Mouse (Mus musculus) forebrain, embryonic 11.5 days (tissue): ENCODE measurements around the gene Ninl. TPM values are rescaled to one million over a fixed set of nuclear protein-coding genes. Genes with fewer than 3 reads are reported as not detected.

Source experiments
- ATAC-seq: fragments of 200-750 bp; cut with Nextera tagmentation; replicated peaks from 2 replicates; pipeline ENCODE4 v1.8.0; 2017; ENCODE audit warnings: moderate TSS enrichment; ENCODE audit not compliant: low FRiP score
- DNase-seq: peaks from one replicate; pipeline ENCODE4 v3.0.0-alpha.2; 2017; ENCODE audit warnings: low spot score
- H3K27ac ChIP-seq: fragments of 300-500 bp; sonication (generic); 2 replicates; pipeline ENCODE4 v1.5.1; 2014; ENCODE audit warnings: low read depth, low read length
- H3K27me3 ChIP-seq: fragments of 300-500 bp; sonication (generic); 2 replicates; pipeline ENCODE4 v1.6.1; 2014; ENCODE audit warnings: mild to moderate bottlenecking, low read length, mixed read lengths; ENCODE audit not compliant: control insufficient read depth, insufficient read depth
- H3K36me3 ChIP-seq: fragments of 300-500 bp; sonication (generic); 2 replicates; pipeline ENCODE4 v1.6.1; 2014; ENCODE audit warnings: mild to moderate bottlenecking, low read length, moderate library complexity, mixed read lengths; ENCODE audit not compliant: control insufficient read depth, insufficient read depth
- H3K4me1 ChIP-seq: fragments of 300-500 bp; sonication (generic); replicated peaks from 2 replicates; pipeline ENCODE4 v1.6.1; 2014; ENCODE audit warnings: low read length, mixed read lengths; ENCODE audit not compliant: control insufficient read depth, insufficient read depth
- H3K4me2 ChIP-seq: fragments of 300-500 bp; sonication (generic); 2 replicates; pipeline ENCODE4 v1.6.1; 2014; ENCODE audit warnings: low read depth, mild to moderate bottlenecking, low read length, moderate library complexity, mixed read lengths; ENCODE audit not compliant: severe bottlenecking
- H3K4me3 ChIP-seq: fragments of 300-500 bp; sonication (generic); 2 replicates; pipeline ENCODE4 v1.5.1; 2014; ENCODE audit warnings: low read depth, low read length
- H3K9ac ChIP-seq: fragments of 300-500 bp; sonication (generic); 2 replicates; pipeline ENCODE4 v1.6.1; 2014; ENCODE audit warnings: low read length
- H3K9me3 ChIP-seq: fragments of 300-500 bp; sonication (generic); 2 replicates; pipeline ENCODE4 v1.6.1; 2016; ENCODE audit warnings: low read length, mixed read lengths; ENCODE audit not compliant: control insufficient read depth
- WGBS: fragments of 180-500 bp; shearing (Covaris S2); extraction: QIAGEN DNeasy Blood & Tissue Kit; methylation state at CpG from one replicate; pipeline ENCODE4 v1.1.7; 2014; 5-methylcytosine and 5-hydroxymethylcytosine counted together
- polyA plus RNA-seq: library from polyadenylated mRNA; unstranded; fragments of >200 nt; fragmentation: Nextera tagmentation; extraction: Ambion mirVana; gene quantifications from 2 replicates; pipeline ENCODE4 v1.2.1, GENCODE M21; 2014

Gene Ninl
- polyA plus RNA-seq, 1 experiment from 2014 or later: 26.7 TPM

GRCm38 (mm10) chr2:151034435-151034834, 4.7 kb downstream of the Ninl start:
- DNase-seq: no peak
- no peaks in the 10 kb centered on the region; the same call in 1 of the 2 replicates for H3K36me3 ChIP-seq
- no peak for ATAC-seq
- WGBS: 90% methylated on average over 3 of the region's 3 CpGs
- no peak overlapping the region for H3K4me3 ChIP-seq
- H3K9ac ChIP-seq: no peak overlapping the region
- H3K9me3 ChIP-seq: no peaks in the 10 kb centered on the region
- H3K27me3 ChIP-seq: no peaks in the 10 kb centered on the region
- peaks cover 6% of the 10 kb centered on the region; the same call in 1 of the 2 replicates for H3K4me1 ChIP-seq
- H3K27ac ChIP-seq: no peak overlapping the region
- no peak overlapping the region for H3K4me2 ChIP-seq

DNA sequence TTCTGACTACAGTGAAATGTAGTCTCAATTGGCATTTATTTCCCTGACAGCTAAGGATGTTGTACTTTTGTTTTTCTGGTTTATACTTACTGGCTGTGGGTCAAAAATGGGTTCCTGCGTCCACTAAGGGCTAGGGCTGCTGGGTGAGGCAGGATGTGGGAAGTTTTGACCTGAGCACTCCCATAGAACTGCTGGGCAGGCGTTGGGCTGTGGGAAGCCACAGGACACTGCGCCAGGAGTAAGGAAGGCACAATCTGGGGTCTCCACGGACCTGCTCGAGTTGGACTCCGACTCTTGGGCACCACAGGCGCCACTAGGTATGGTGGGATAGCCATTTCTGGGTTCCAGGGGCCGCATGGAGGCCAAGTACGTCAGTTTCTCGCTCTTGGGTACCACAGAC, 18.0 kb downstream of the Ninl start:
- no peak overlapping the region for H3K4me3 ChIP-seq
- DNase-seq: no peak
- H3K4me2 ChIP-seq: no peak overlapping the region
- ATAC-seq: no peak
- H3K9me3 ChIP-seq: no peaks in the 10 kb centered on the region
- H3K9ac ChIP-seq: no peak overlapping the region
- H3K36me3 ChIP-seq: no peaks in the 10 kb centered on the region
- WGBS: 90% methylated on average over 10 of the region's 10 CpGs
- no peaks in the 10 kb centered on the region for H3K4me1 ChIP-seq
- no peak overlapping the region for H3K27ac ChIP-seq
- no peaks in the 10 kb centered on the region for H3K27me3 ChIP-seq

DNA sequence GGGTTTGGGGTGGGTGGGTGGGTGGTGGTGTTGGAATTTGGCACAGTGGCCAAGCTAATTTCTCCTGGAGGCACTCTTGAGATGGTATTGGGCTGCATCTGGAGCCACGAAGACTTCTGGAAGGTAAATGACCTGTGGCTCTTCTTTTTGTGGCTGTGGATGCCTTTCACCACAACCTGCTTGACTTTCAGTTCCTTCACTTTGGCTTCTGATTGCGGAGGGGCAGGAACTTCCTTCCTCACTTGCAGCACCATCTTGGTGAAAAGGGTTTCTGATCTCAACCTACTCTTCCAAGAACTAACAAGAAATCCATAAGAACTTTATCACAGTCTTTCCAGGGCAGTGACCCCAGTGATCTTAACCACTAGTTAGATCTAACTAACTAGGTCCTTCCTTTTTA, 23.9 kb downstream of the Ninl start:
- Histone ChIP-seq H3K27me3 (no peaks in the 10 kb centered on the region), H3K9ac (no peak overlapping the region), H3K4me1 (no peaks in the 10 kb centered on the region), H3K4me3 (no peak overlapping the region), H3K27ac (no peak overlapping the region), H3K9me3 (no peaks in the 10 kb centered on the region), H3K36me3 (no peaks in the 10 kb centered on the region), H3K4me2 (no peak overlapping the region)
- DNase-seq (no peak), ATAC-seq (no peak)
- WGBS: 78% methylated on average over 2 of the region's 2 CpGs

- ATAC-seq (no peak), DNase-seq (no peak)
- no peak overlapping the region for H3K9ac ChIP-seq
- no peaks in the 10 kb centered on the region for H3K27me3 ChIP-seq
- H3K4me3 ChIP-seq: no peak overlapping the region
- WGBS: 73% methylated on average over 1 of the region's 1 CpGs
- no peaks in the 10 kb centered on the region for H3K36me3 ChIP-seq
- no peak overlapping the region for H3K4me2 ChIP-seq
- no peaks in the 10 kb centered on the region for H3K4me1 ChIP-seq
- no peak overlapping the region for H3K27ac ChIP-seq
- no peaks in the 10 kb centered on the region for H3K9me3 ChIP-seq
Measured at GRCm38 (mm10) chr2:151011273-151011672, 27.9 kb downstream of the Ninl start.

DNA sequence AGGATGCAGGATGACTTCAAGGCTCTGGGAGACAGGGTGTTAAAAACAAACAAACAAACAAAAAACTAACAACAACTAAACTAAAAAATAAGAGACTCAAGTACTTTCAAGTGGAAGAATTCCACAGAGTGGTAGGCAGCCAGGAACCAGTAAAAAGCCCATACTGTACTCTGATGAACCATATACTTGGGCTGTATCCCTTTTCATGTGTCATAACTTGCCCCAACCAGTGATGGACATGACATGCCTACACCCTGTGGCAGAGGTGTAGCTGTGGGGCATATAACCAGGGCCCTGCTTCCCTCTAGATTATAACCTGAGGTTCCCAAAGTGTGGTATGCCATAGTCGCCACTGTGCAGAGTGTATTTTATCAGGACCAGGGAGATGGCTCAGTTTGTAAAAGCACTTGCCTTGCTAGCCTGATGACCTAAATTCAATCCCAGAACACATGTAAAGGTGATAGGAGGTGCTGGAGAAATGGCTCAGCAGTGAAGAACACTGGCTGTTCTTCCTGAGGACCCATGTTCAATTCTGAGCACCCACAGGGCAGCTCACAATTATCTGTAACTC, 29.6 kb downstream of the Ninl start:
- WGBS: 93% methylated on average over 1 of the region's 1 CpGs

DNA sequence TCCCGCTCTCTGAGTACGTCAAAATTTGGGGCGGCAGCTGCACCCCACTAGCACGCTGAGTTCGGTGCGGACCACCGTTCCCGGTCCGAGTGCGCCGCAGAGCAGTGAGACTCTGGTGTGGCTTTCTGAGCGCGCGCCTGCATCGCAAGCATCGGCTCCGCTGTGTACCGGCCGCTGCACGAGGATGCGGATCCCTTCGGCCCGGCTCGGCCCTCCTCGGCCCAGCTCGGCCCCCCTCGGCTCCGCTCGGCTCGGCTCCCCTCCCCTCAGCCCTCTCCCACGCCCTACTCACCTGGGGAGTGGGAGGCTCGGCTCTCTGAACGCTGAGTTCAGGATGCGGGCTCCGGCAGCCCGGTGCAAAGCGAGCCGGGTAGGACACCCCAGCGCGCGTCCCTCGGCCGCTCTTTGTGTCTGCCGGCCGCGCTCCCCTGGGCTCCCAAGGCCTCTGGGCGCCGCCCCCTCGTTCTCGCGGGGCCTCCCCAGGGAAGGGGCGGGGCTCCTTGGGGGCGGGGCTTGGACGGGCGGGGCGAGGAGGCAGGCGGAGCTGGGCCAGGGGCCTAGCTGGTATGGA, 30.2 kb downstream of the Ninl start:
- under 1% methylated on average over 52 of the region's 57 CpGs for WGBS
- peak overlapping the region; percentile 70 for H3K27ac ChIP-seq

More for the DNA sequence above, 29.6 kb downstream of the Ninl start:
- H3K27ac ChIP-seq: no peak overlapping the region
- no peaks in the 10 kb centered on the region for H3K36me3 ChIP-seq
- H3K27me3 ChIP-seq: no peaks in the 10 kb centered on the region
- H3K9me3 ChIP-seq: no peaks in the 10 kb centered on the region
- H3K4me1 ChIP-seq: no peaks in the 10 kb centered on the region
- H3K9ac ChIP-seq: peak overlapping the region; percentile 87
- H3K4me3 ChIP-seq: peak overlapping the region; percentile 68
- H3K4me2 ChIP-seq: peak overlapping the region; percentile 74; the same call in 1 of the 2 replicates
- DNase-seq (no peak), ATAC-seq (peak; percentile 66)

GRCm38 (mm10) chr2:151008517-151008932, 30.7 kb downstream of the Ninl start:
- H3K36me3 ChIP-seq: no peaks in the 10 kb centered on the region
- DNase-seq: no peak
- peak; percentile 47 for ATAC-seq
- peak overlapping the region; percentile 74 for H3K4me2 ChIP-seq
- no peaks in the 10 kb centered on the region for H3K4me1 ChIP-seq
- H3K27me3 ChIP-seq: no peaks in the 10 kb centered on the region
- H3K27ac ChIP-seq: no peak overlapping the region
- WGBS: 0% methylated on average over 21 of the region's 21 CpGs
- H3K4me3 ChIP-seq: peak overlapping the region; percentile 68
- no peaks in the 10 kb centered on the region for H3K9me3 ChIP-seq
- peak overlapping the region; percentile 87 for H3K9ac ChIP-seq

More for the DNA sequence above, 30.2 kb downstream of the Ninl start:
- no peaks in the 10 kb centered on the region for H3K36me3 ChIP-seq
- H3K27me3 ChIP-seq: no peaks in the 10 kb centered on the region
- ATAC-seq (peak; percentile 96), DNase-seq (peak; percentile 94)
- no peaks in the 10 kb centered on the region for H3K9me3 ChIP-seq
- H3K9ac ChIP-seq: peak overlapping the region; percentile 87
- H3K4me3 ChIP-seq: peak overlapping the region; percentile 68
- H3K4me2 ChIP-seq: peak overlapping the region; percentile 74
- no peaks in the 10 kb centered on the region for H3K4me1 ChIP-seq

DNA sequence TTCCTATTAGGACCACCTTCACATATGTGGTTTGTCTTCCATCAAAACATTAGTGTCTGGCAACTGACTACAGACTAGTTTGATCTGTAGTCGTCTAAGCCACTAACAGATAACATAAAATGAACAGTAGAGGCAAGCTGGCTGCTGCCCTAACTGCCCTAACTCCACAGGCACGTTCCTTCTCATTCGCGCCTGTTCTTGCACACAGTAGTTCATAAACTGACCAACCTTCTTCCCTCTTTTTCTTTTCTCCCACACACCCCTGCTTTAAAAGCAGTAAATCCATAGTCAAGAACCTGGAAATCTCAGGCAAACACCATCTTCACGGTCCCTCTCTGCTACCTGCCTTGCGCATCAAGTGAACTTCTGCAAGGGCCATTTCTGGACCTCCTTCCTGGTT, 31.2 kb downstream of the Ninl start:
- no peak for ATAC-seq
- no peak overlapping the region for H3K27ac ChIP-seq
- H3K36me3 ChIP-seq: no peaks in the 10 kb centered on the region
- no peaks in the 10 kb centered on the region for H3K27me3 ChIP-seq
- H3K4me1 ChIP-seq: no peaks in the 10 kb centered on the region
- no peak for DNase-seq
- WGBS: 49% methylated on average over 6 of the region's 6 CpGs
- H3K9me3 ChIP-seq: no peaks in the 10 kb centered on the region
- peak overlapping the region; percentile 87 for H3K9ac ChIP-seq
- peak overlapping the region; percentile 74 for H3K4me2 ChIP-seq
- H3K4me3 ChIP-seq: peak overlapping the region; percentile 68
